Mouse (Mus musculus): ENCODE results near the gene Exosc9. TPM values are rescaled to one million over a fixed set of nuclear protein-coding genes. Genes with fewer than 3 reads are reported as not detected.

Gene Exosc9
- polyA plus RNA-seq, 1 experiment from 2014 or later, result 62.1 TPM

DNA sequence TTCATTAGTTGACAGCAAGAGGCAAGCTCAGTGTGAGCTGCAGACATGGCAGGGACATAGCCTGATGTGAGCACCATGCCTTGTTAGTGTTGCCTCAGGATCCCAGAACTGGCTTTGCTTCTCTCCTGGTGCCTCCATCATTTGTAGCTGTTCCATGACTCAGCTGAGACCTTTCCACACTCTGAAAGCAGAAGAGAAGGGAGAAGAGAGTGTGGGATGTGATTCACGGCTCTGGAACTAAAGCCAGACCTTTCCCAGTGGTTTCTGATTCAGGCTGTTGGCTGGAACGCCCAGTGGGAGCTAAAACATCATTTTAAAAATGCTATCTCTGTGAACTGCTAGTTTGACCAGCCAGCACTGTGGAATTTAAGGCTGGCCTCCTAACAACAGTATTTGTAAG is 11.7 kb upstream of the Exosc9 start:
- DNase-seq (ENCODE audit: low spot score) (no peak), ATAC-seq (replicated peaks; ENCODE audit: low FRiP score, low TSS enrichment, low read depth) (no peak)
- Histone ChIP-seq H3K4me3 (ENCODE audit: low read depth, low read length) (no peak overlapping the region), H3K27ac (ENCODE audit: low read depth) (no peak overlapping the region), H3K4me1 (replicated peaks; ENCODE audit: control insufficient read depth, insufficient read depth, low read length) (no peaks in the 10 kb centered on the region), H3K27me3 (replicated peaks; ENCODE audit: control insufficient read depth, insufficient read depth, low read length) (no peaks in the 10 kb centered on the region), H3K9me3 (ENCODE audit: control insufficient read depth, low read length) (no peaks in the 10 kb centered on the region), H3K36me3 (ENCODE audit: control insufficient read depth, insufficient read depth, low read length) (no peaks in the 10 kb centered on the region), H3K9ac (ENCODE audit: low read length) (no peak overlapping the region), H3K4me2 (ENCODE audit: low read length) (no peak overlapping the region)
- 68% methylated on average over 2 of the region's 2 CpGs for WGBS

GRCm38 (mm10) chr3:36541399-36541798 is 11.0 kb upstream of the Exosc9 start:
- Histone ChIP-seq H3K4me2 (ENCODE audit: low read length) (no peak overlapping the region), H3K36me3 (ENCODE audit: control insufficient read depth, insufficient read depth, low read length) (no peaks in the 10 kb centered on the region), H3K9me3 (ENCODE audit: control insufficient read depth, low read length) (no peaks in the 10 kb centered on the region), H3K4me1 (replicated peaks; ENCODE audit: control insufficient read depth, insufficient read depth, low read length) (no peaks in the 10 kb centered on the region), H3K9ac (ENCODE audit: low read length) (no peak overlapping the region), H3K27me3 (replicated peaks; ENCODE audit: control insufficient read depth, insufficient read depth, low read length) (no peaks in the 10 kb centered on the region), H3K27ac (ENCODE audit: low read depth) (no peak overlapping the region), H3K4me3 (ENCODE audit: low read depth, low read length) (no peak overlapping the region)
- 90% methylated on average over 2 of the region's 2 CpGs for WGBS
- ATAC-seq (replicated peaks; ENCODE audit: low FRiP score, low TSS enrichment, low read depth) (no peak), DNase-seq (ENCODE audit: low spot score) (no peak)

GRCm38 (mm10) chr3:36544961-36545360 is 7.4 kb upstream of the Exosc9 start:
- Histone ChIP-seq H3K4me1 (replicated peaks; ENCODE audit: control insufficient read depth, insufficient read depth, low read length) (no peaks in the 10 kb centered on the region), H3K36me3 (ENCODE audit: control insufficient read depth, insufficient read depth, low read length) (no peaks in the 10 kb centered on the region), H3K4me2 (ENCODE audit: low read length) (no peak overlapping the region), H3K9ac (ENCODE audit: low read length) (no peak overlapping the region), H3K4me3 (ENCODE audit: low read depth, low read length) (no peak overlapping the region), H3K27me3 (replicated peaks; ENCODE audit: control insufficient read depth, insufficient read depth, low read length) (no peaks in the 10 kb centered on the region), H3K9me3 (ENCODE audit: control insufficient read depth, low read length) (no peaks in the 10 kb centered on the region), H3K27ac (ENCODE audit: low read depth) (no peak overlapping the region)
- 79% methylated on average over 3 of the region's 3 CpGs for WGBS
- ATAC-seq (replicated peaks; ENCODE audit: low FRiP score, low TSS enrichment, low read depth) (no peak), DNase-seq (ENCODE audit: low spot score) (no peak)

DNA sequence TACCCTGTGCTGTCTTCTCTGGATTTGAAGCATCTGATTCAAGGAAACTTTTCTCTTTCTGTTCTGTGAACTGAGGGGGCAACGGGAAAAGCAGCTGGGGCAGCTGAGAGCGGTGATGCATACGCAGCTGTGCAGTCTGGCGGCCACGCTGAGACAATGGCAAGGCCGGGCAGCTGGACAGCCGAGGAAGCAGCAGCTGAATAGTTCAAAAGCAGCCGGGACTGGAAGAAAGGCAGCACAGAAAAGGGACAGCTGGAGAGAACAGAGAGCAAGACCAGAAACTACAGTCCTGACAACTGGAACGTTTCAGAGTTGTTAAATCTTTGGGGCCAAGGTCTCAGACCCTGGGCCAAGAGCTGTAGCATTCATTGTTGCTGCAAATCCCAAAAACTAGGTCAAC is 1.1 kb upstream of the Exosc9 start:
- 56% methylated on average over 9 of the region's 9 CpGs for WGBS
- Histone ChIP-seq H3K9ac (ENCODE audit: low read length) (no peak overlapping the region), H3K4me2 (ENCODE audit: low read length) (peak overlapping the region; percentile 93), H3K27ac (ENCODE audit: low read depth) (peak overlapping the region; percentile 40; the same call in 1 of the 2 replicates), H3K9me3 (ENCODE audit: control insufficient read depth, low read length) (no peaks in the 10 kb centered on the region), H3K4me1 (replicated peaks; ENCODE audit: control insufficient read depth, insufficient read depth, low read length) (peaks cover 9% of the 10 kb centered on the region), H3K4me3 (ENCODE audit: low read depth, low read length) (no peak overlapping the region), H3K27me3 (replicated peaks; ENCODE audit: control insufficient read depth, insufficient read depth, low read length) (no peaks in the 10 kb centered on the region), H3K36me3 (ENCODE audit: control insufficient read depth, insufficient read depth, low read length) (peaks cover 27% of the 10 kb centered on the region)
- DNase-seq (ENCODE audit: low spot score), result peak; percentile 59
- no peak; the same call in 1 of the 2 replicates for ATAC-seq (replicated peaks; ENCODE audit: low FRiP score, low TSS enrichment, low read depth)

GRCm38 (mm10) chr3:36551851-36552384 is 488 bp upstream of the Exosc9 start:
- Histone ChIP-seq H3K4me1 (replicated peaks; ENCODE audit: control insufficient read depth, insufficient read depth, low read length) (peaks cover 9% of the 10 kb centered on the region), H3K9ac (ENCODE audit: low read length) (peak overlapping the region; percentile 47), H3K27ac (ENCODE audit: low read depth) (peak overlapping the region; percentile 40), H3K9me3 (ENCODE audit: control insufficient read depth, low read length) (no peaks in the 10 kb centered on the region), H3K27me3 (replicated peaks; ENCODE audit: control insufficient read depth, insufficient read depth, low read length) (no peaks in the 10 kb centered on the region), H3K36me3 (ENCODE audit: control insufficient read depth, insufficient read depth, low read length) (peaks cover 32% of the 10 kb centered on the region), H3K4me3 (ENCODE audit: low read depth, low read length) (peak overlapping the region; percentile 65), H3K4me2 (ENCODE audit: low read length) (peak overlapping the region; percentile 93)
- ATAC-seq (replicated peaks; ENCODE audit: low FRiP score, low TSS enrichment, low read depth) (peak; percentile 54), DNase-seq (ENCODE audit: low spot score) (peak; percentile 54)
- 19% methylated on average over 12 of the region's 12 CpGs for WGBS

GRCm38 (mm10) chr3:36557601-36558000 is 5.2 kb downstream of the Exosc9 start:
- Histone ChIP-seq H3K9me3 (ENCODE audit: control insufficient read depth, low read length) (no peaks in the 10 kb centered on the region), H3K27me3 (replicated peaks; ENCODE audit: control insufficient read depth, insufficient read depth, low read length) (no peaks in the 10 kb centered on the region), H3K9ac (ENCODE audit: low read length) (no peak overlapping the region), H3K4me1 (replicated peaks; ENCODE audit: control insufficient read depth, insufficient read depth, low read length) (no peaks in the 10 kb centered on the region; the same call in 1 of the 2 replicates), H3K4me3 (ENCODE audit: low read depth, low read length) (no peak overlapping the region), H3K36me3 (ENCODE audit: control insufficient read depth, insufficient read depth, low read length) (peaks cover 86% of the 10 kb centered on the region), H3K4me2 (ENCODE audit: low read length) (no peak overlapping the region), H3K27ac (ENCODE audit: low read depth) (no peak overlapping the region)
- no peak for ATAC-seq (replicated peaks; ENCODE audit: low FRiP score, low TSS enrichment, low read depth)
- no peak for DNase-seq (ENCODE audit: low spot score)
- 96% methylated on average over 1 of the region's 1 CpGs for WGBS

DNA sequence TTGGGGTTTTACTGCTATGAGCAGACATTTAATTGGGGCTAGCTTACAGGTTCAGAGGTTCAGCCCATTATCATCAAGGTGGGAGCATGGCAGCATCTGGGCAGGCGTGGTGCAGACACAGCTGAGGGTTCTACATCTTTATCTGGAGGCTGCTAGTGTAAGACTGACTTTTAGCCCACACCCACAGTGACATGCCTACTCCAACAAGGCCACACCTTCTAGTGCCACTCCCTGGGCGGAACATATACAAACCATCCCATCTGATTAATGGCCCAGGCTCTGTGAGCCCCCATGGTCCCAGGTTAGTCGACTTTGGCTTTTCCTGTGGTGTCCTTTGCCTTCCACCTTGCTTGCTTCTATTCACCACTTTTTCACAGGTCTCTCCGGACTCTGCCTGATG is 7.2 kb downstream of the Exosc9 start:
- no peak for ATAC-seq (replicated peaks; ENCODE audit: low FRiP score, low TSS enrichment, low read depth)
- no peak for DNase-seq (ENCODE audit: low spot score)
- Histone ChIP-seq H3K27me3 (replicated peaks; ENCODE audit: control insufficient read depth, insufficient read depth, low read length) (no peaks in the 10 kb centered on the region), H3K4me2 (ENCODE audit: low read length) (no peak overlapping the region), H3K9ac (ENCODE audit: low read length) (no peak overlapping the region), H3K36me3 (ENCODE audit: control insufficient read depth, insufficient read depth, low read length) (peaks cover 96% of the 10 kb centered on the region), H3K27ac (ENCODE audit: low read depth) (no peak overlapping the region), H3K9me3 (ENCODE audit: control insufficient read depth, low read length) (no peaks in the 10 kb centered on the region), H3K4me3 (ENCODE audit: low read depth, low read length) (no peak overlapping the region), H3K4me1 (replicated peaks; ENCODE audit: control insufficient read depth, insufficient read depth, low read length) (no peaks in the 10 kb centered on the region)
- 79% methylated on average over 4 of the region's 4 CpGs for whole genome bisulfite sequencing

GRCm38 (mm10) chr3:36563666-36564065 is 11.3 kb downstream of the Exosc9 start:
- ATAC-seq (replicated peaks; ENCODE audit: low FRiP score, low TSS enrichment, low read depth) (no peak), DNase-seq (ENCODE audit: low spot score) (no peak)
- WGBS, result 84% methylated on average over 3 of the region's 3 CpGs
- Histone ChIP-seq H3K27ac (ENCODE audit: low read depth) (no peak overlapping the region), H3K9me3 (ENCODE audit: control insufficient read depth, low read length) (no peaks in the 10 kb centered on the region), H3K4me2 (ENCODE audit: low read length) (no peak overlapping the region), H3K9ac (ENCODE audit: low read length) (no peak overlapping the region), H3K27me3 (replicated peaks; ENCODE audit: control insufficient read depth, insufficient read depth, low read length) (no peaks in the 10 kb centered on the region), H3K4me3 (ENCODE audit: low read depth, low read length) (no peak overlapping the region), H3K4me1 (replicated peaks; ENCODE audit: control insufficient read depth, insufficient read depth, low read length) (no peaks in the 10 kb centered on the region), H3K36me3 (ENCODE audit: control insufficient read depth, insufficient read depth, low read length) (peaks cover 97% of the 10 kb centered on the region)

- Histone ChIP-seq H3K27me3 (replicated peaks; ENCODE audit: control insufficient read depth, insufficient read depth, low read length) (no peaks in the 10 kb centered on the region), H3K9me3 (ENCODE audit: control insufficient read depth, low read length) (no peaks in the 10 kb centered on the region), H3K27ac (ENCODE audit: low read depth) (no peak overlapping the region), H3K4me3 (ENCODE audit: low read depth, low read length) (peak overlapping the region; percentile 89), H3K4me2 (ENCODE audit: low read length) (peak overlapping the region; percentile 69), H3K36me3 (ENCODE audit: control insufficient read depth, insufficient read depth, low read length) (peaks cover 49% of the 10 kb centered on the region), H3K9ac (ENCODE audit: low read length) (0 out of 2 replicates have a peak overlapping the region, but pooled peaks have one; percentile 85), H3K4me1 (replicated peaks; ENCODE audit: control insufficient read depth, insufficient read depth, low read length) (peaks cover 16% of the 10 kb centered on the region; the same call in 1 of the 2 replicates)
- DNase-seq (ENCODE audit: low spot score), result no peak
- 84% methylated on average over 5 of the region's 5 CpGs for WGBS
- ATAC-seq (replicated peaks; ENCODE audit: low FRiP score, low TSS enrichment, low read depth), result no peak
Measured at GRCm38 (mm10) chr3:36569836-36570235, 17.4 kb downstream of the Exosc9 start.
